Mouse (Mus musculus): Measurements from ENCODE around the gene Dagla.

DNA sequence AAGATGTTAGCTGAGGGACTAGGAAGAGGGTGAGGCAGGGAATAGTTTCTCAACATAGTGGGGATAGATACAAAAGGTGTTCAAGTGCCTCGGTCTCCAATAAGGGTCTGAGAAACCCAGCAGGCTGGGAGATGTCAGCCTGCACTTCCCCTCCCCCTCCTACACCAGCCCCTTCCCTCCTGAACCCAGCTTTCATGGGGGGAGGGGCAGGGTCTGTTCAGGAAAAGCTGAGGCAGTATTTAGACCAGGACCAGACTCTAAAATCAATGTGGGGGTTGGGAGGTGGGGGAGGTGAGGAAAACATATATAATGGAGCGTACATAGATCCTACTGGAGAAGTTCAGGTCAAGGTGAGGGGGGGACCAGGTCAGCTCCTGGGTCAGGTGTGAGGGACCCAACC is 65.3 kb downstream of the Dagla start:
- TF ChIP-seq CTCF (IDR thresholded peaks at IDR 0.05; ENCODE audit: control insufficient read depth, insufficient read depth, insufficient replicate concordance, low read depth, low read length) (no peak), POLR2A (IDR thresholded peaks at IDR 0.05; ENCODE audit: control insufficient read depth, low read depth, low read length) (no peak)

Measured in testis, adult 2 months (tissue).